Mouse (Mus musculus): ENCODE measurements at regions not wholly inside any gene's neighbourhood (a gene's known extent, or its start where the extent isn't known, plus 50 kb on each side); places are given as distances from the start of the nearest gene placed in this dataset.

- in situ Hi-C loops (cut with MboI, MseI) = loop anchor here (5.0 kb wide), 1 partner anchor 65 kb away; no protein-coding TSS in a partner anchor
Measured at GRCm38 (mm10) chr13:70282731-70283130, 354.7 kb downstream of the Ice1 start.

- in situ Hi-C loops (cut with MboI, MseI) = loop anchor here (5.0 kb wide), 1 partner anchor 64 kb away; no protein-coding TSS in a partner anchor
Measured at GRCm38 (mm10) chr13:70283231-70283630, 354.2 kb downstream of the Ice1 start.

- in situ Hi-C loops (cut with MboI, MseI) = no loop called here
Measured at GRCm38 (mm10) chr13:70292713-70293112, 344.7 kb downstream of the Ice1 start.

- in situ Hi-C loops (cut with MboI, MseI) = no loop called here
Measured at GRCm38 (mm10) chr13:70303953-70304525, 333.4 kb downstream of the Ice1 start.

- in situ Hi-C loops (cut with MboI, MseI) = no loop called here
Measured at GRCm38 (mm10) chr13:70310516-70310915, 326.9 kb downstream of the Ice1 start.

- in situ Hi-C loops (cut with MboI, MseI) = no loop called here
Measured at GRCm38 (mm10) chr13:70311226-70312055, 326.0 kb downstream of the Ice1 start.

GRCm38 (mm10) chr13:70313205-70313604, 324.2 kb downstream of the Ice1 start:
- in situ Hi-C loops (cut with MboI, MseI) = no loop called here

- in situ Hi-C loops (cut with MboI, MseI) = no loop called here
Measured at GRCm38 (mm10) chr13:70323537-70323936, 313.9 kb downstream of the Ice1 start.

GRCm38 (mm10) chr13:70336069-70336468, 301.4 kb downstream of the Ice1 start:
- in situ Hi-C loops (cut with MboI, MseI) = no loop called here

GRCm38 (mm10) chr13:70340437-70340836, 297.0 kb downstream of the Ice1 start:
- in situ Hi-C loops (cut with MboI, MseI) = no loop called here

GRCm38 (mm10) chr13:70343191-70343734, 294.2 kb downstream of the Ice1 start:
- in situ Hi-C loops (cut with MboI, MseI) = no loop called here

GRCm38 (mm10) chr13:70343911-70344310, 293.5 kb downstream of the Ice1 start:
- in situ Hi-C loops (cut with MboI, MseI) = no loop called here

GRCm38 (mm10) chr13:70344311-70344710, 293.1 kb downstream of the Ice1 start:
- in situ Hi-C loops (cut with MboI, MseI) = no loop called here

GRCm38 (mm10) chr13:70348456-70348855, 289.0 kb downstream of the Ice1 start:
- in situ Hi-C loops (cut with MboI, MseI) = loop anchor here (5.0 kb wide), 1 partner anchor 66 kb away; no protein-coding TSS in a partner anchor

GRCm38 (mm10) chr13:70348965-70349364, 288.5 kb downstream of the Ice1 start:
- in situ Hi-C loops (cut with MboI, MseI) = loop anchor here (5.0 kb wide), 1 partner anchor 67 kb away; no protein-coding TSS in a partner anchor

GRCm38 (mm10) chr13:70369647-70370046, 267.8 kb downstream of the Ice1 start:
- in situ Hi-C loops (cut with MboI, MseI) = no loop called here

- in situ Hi-C loops (cut with MboI, MseI) = no loop called here
Measured at GRCm38 (mm10) chr13:70380772-70381171, 256.7 kb downstream of the Ice1 start.

- in situ Hi-C loops (cut with MboI, MseI) = no loop called here
Measured at GRCm38 (mm10) chr13:70385292-70385691, 252.1 kb downstream of the Ice1 start.

- in situ Hi-C loops (cut with MboI, MseI) = no loop called here
Measured at GRCm38 (mm10) chr13:70412788-70413187, 224.6 kb downstream of the Ice1 start.

GRCm38 (mm10) chr13:70418156-70418555, 219.3 kb downstream of the Ice1 start:
- in situ Hi-C loops (cut with MboI, MseI) = no loop called here

- in situ Hi-C loops (cut with MboI, MseI) = no loop called here
Measured at GRCm38 (mm10) chr13:70439419-70439818, 198.0 kb downstream of the Ice1 start.

- in situ Hi-C loops (cut with MboI, MseI) = no loop called here
Measured at GRCm38 (mm10) chr13:70446940-70447339, 190.5 kb downstream of the Ice1 start.

Measured in regulatory T cell (primary cell).